Mouse (Mus musculus): ENCODE results near the gene Ptafr.

DNA sequence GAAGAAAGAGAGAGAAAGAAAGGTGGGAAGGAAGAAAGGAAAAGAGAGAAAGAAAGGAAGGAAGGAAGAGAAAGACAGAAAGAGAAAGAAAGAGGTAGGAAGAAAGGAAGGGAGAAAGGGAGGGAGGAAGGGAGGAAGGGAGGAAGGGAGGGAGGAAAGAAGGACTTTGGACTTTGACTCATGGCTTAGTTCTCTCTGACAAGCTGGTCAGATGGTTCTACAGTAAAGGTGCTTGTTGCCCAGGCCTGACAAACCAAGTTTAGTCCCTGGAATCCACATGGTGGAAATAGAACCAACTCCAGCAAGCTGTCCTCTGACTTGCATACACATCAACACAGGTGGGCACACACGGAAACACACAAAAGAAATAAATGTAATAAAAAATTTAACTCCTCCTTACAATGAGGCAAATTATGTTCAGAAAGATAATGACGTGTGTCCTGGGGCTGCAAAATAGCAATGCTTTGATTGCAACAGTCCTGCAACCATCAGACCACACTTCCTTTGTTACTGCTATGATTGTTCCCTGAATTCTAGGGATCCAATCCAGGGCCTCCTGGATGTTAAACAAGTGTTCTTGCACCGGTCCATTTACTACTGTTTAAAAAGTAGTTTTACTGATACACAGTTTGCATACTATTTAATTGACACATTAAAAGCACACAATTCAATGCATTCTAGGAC is 46.6 kb downstream of the Ptafr start:
- TF ChIP-seq CTCF (IDR thresholded peaks at IDR 0.05): no peak
- TF ChIP-seq POLR2A (IDR thresholded peaks at IDR 0.05; ENCODE audit: insufficient read depth, low read depth, low read length): no peak
